Mouse (Mus musculus) intestine, embryonic 14.5 days (tissue): Measurements from ENCODE around the gene Armh2. TPM values are rescaled to one million over a fixed set of nuclear protein-coding genes. Genes with fewer than 3 reads are reported as not detected.

Experiments used
- ATAC-seq: fragments of 200-750 bp; cut with Nextera tagmentation; replicated peaks from 2 replicates; pipeline ENCODE4 v1.8.0; 2017; ENCODE audit warnings: low read depth, moderate number of reproducible peaks, moderate TSS enrichment, moderate library complexity; ENCODE audit not compliant: low FRiP score, low TSS enrichment
- DNase-seq: peaks from one replicate; pipeline ENCODE4 v3.0.0-alpha.2; 2018; ENCODE audit warnings: low spot score
- H3K27ac ChIP-seq: fragments of 300-500 bp; sonication (generic); 2 replicates; pipeline ENCODE4 v1.5.1; 2014; ENCODE audit warnings: low read depth, mild to moderate bottlenecking, control low read depth
- H3K27me3 ChIP-seq: fragments of 300-500 bp; sonication (generic); replicated peaks from 2 replicates; pipeline ENCODE4 v1.6.1; 2014; ENCODE audit warnings: low read length, control low read depth; ENCODE audit not compliant: control insufficient read depth, insufficient read depth
- H3K36me3 ChIP-seq: fragments of 300-500 bp; sonication (generic); 2 replicates; pipeline ENCODE4 v1.6.1; 2014; ENCODE audit warnings: low read length, control low read depth; ENCODE audit not compliant: control insufficient read depth, insufficient read depth
- H3K4me1 ChIP-seq: fragments of 300-500 bp; sonication (generic); replicated peaks from 2 replicates; pipeline ENCODE4 v1.6.1; 2014; ENCODE audit warnings: low read length, control low read depth, mixed read lengths; ENCODE audit not compliant: control insufficient read depth, insufficient read depth
- H3K4me2 ChIP-seq: fragments of 300-500 bp; sonication (generic); 2 replicates; pipeline ENCODE4 v1.6.1; 2014; ENCODE audit warnings: low read length
- H3K4me3 ChIP-seq: fragments of 300-500 bp; sonication (generic); 2 replicates; pipeline ENCODE4 v1.5.1; 2014; ENCODE audit warnings: low read depth, low read length, control low read depth, mixed read lengths
- H3K9ac ChIP-seq: fragments of 300-500 bp; sonication (generic); 2 replicates; pipeline ENCODE4 v1.6.1; 2014; ENCODE audit warnings: mild to moderate bottlenecking, low read length
- H3K9me3 ChIP-seq: fragments of 300-500 bp; sonication (generic); 2 replicates; pipeline ENCODE4 v1.6.1; 2016; ENCODE audit warnings: low read length, control low read depth; ENCODE audit not compliant: control insufficient read depth
- WGBS: fragments of 180-500 bp; shearing (Covaris S2); extraction: QIAGEN DNeasy Blood & Tissue Kit; methylation state at CpG from one replicate; pipeline ENCODE4 v1.1.7; 2014; 5-methylcytosine and 5-hydroxymethylcytosine counted together
- polyA plus RNA-seq: library from polyadenylated mRNA; unstranded; fragments of >200 nt; fragmentation: Nextera tagmentation; extraction: Ambion mirVana; gene quantifications from 2 replicates; pipeline ENCODE4 v1.2.1, GENCODE M21; 2014

Gene Armh2
- polyA plus RNA-seq, 1 experiment from 2014 or later, result not detected

GRCm38 (mm10) chr13:24714360-24714885 is 26.6 kb upstream of the Armh2 start:
- H3K4me1 ChIP-seq, result 0 out of 2 replicates have a peak, but pooled peaks cover 15% of the 10 kb centered on the region
- no peak for DNase-seq
- no peaks in the 10 kb centered on the region for H3K36me3 ChIP-seq
- no peak for ATAC-seq
- 69% methylated on average over 9 of the region's 9 CpGs for WGBS
- H3K4me2 ChIP-seq, result no peak overlapping the region
- H3K9me3 ChIP-seq, result no peaks in the 10 kb centered on the region
- H3K9ac ChIP-seq, result no peak overlapping the region
- H3K27me3 ChIP-seq, result no peaks in the 10 kb centered on the region
- no peak overlapping the region for H3K4me3 ChIP-seq
- 0 out of 2 replicates have a peak overlapping the region, but pooled peaks have one; percentile 18 for H3K27ac ChIP-seq

DNA sequence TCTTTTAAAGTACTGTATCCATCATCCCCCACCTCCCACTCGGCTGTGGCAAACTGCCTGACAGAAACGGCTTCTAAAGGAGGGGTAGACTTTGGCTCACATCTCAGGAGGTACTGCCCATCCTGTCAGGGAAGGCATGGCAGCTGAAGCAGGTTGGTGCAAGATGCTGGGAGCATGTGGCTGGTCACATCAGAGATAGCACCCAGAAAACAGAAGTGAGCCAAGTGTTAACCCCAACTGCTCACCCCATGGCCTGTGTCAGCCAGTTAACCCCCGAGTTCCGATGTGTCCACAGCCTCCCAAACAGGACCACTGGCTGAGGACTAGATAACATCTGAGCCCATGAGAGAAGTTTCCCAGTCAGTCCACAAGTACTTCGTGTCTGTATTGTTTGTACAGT is 25.4 kb upstream of the Armh2 start:
- DNase-seq (no peak), ATAC-seq (no peak)
- no peaks in the 10 kb centered on the region for H3K27me3 ChIP-seq
- H3K9ac ChIP-seq, result no peak overlapping the region
- no peak overlapping the region for H3K4me3 ChIP-seq
- WGBS, result 63% methylated on average over 5 of the region's 5 CpGs
- H3K27ac ChIP-seq, result no peak overlapping the region
- no peaks in the 10 kb centered on the region for H3K36me3 ChIP-seq
- 0 out of 2 replicates have a peak, but pooled peaks cover 15% of the 10 kb centered on the region for H3K4me1 ChIP-seq
- no peaks in the 10 kb centered on the region for H3K9me3 ChIP-seq
- H3K4me2 ChIP-seq, result no peak overlapping the region

- Histone ChIP-seq H3K27me3 (no peaks in the 10 kb centered on the region), H3K4me1 (0 out of 2 replicates have a peak, but pooled peaks cover 15% of the 10 kb centered on the region), H3K9ac (no peak overlapping the region), H3K9me3 (no peaks in the 10 kb centered on the region), H3K4me3 (no peak overlapping the region), H3K27ac (no peak overlapping the region), H3K36me3 (no peaks in the 10 kb centered on the region), H3K4me2 (no peak overlapping the region)
- WGBS, result 48% methylated on average over 9 of the region's 9 CpGs
- DNase-seq, result no peak
- no peak for ATAC-seq
Observed at GRCm38 (mm10) chr13:24716441-24716840, 24.6 kb upstream of the Armh2 start.

DNA sequence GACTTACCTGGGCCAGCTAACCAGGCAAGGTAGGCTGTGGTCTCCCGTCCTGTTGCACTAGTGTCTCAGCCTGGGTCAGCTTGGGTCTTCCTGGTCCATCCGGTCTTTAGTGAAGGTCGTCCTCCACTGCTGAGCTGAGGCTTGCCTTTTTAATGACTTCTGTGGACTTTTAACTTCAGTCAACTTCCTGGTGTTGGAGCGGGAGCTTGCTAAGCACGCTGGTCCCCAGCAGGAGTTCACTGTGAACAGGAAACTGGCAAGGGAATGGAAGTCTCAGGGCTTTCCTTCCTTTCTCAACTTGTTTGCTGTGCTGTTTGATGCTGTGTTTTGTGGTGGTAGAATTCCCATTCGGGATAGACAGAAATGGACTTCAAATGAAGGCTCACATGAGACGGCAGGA is 23.4 kb upstream of the Armh2 start:
- WGBS, result 68% methylated on average over 7 of the region's 7 CpGs
- DNase-seq, result no peak
- Histone ChIP-seq H3K4me2 (no peak overlapping the region), H3K27me3 (no peaks in the 10 kb centered on the region), H3K9me3 (no peaks in the 10 kb centered on the region), H3K36me3 (no peaks in the 10 kb centered on the region), H3K9ac (no peak overlapping the region), H3K27ac (no peak overlapping the region), H3K4me3 (no peak overlapping the region), H3K4me1 (0 out of 2 replicates have a peak, but pooled peaks cover 11% of the 10 kb centered on the region)
- ATAC-seq, result no peak

DNA sequence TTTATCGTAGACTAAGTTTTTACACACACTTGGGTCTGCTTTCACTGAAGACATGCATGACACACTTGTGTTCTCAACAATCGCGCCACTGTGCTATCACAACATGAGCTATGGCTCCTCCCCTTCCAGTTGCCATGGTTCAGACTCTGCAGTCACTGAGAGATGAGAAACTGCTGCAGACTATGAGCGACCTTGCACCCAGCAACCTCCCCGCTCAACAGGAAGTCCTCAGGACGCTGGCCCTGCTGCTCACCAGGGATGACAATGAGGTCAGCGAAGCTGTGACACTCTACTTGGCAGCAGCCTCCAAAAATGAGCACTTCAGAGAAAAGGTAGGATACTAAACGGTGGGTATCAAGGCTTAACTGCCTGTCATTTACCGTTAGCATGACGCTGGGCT is 19.5 kb upstream of the Armh2 start:
- no peak overlapping the region for H3K4me3 ChIP-seq
- H3K27me3 ChIP-seq, result no peaks in the 10 kb centered on the region
- H3K4me2 ChIP-seq, result no peak overlapping the region
- H3K27ac ChIP-seq, result no peak overlapping the region
- H3K36me3 ChIP-seq, result no peaks in the 10 kb centered on the region
- ATAC-seq, result no peak
- H3K9ac ChIP-seq, result no peak overlapping the region
- H3K4me1 ChIP-seq, result no peaks in the 10 kb centered on the region
- H3K9me3 ChIP-seq, result no peaks in the 10 kb centered on the region
- no peak for DNase-seq
- WGBS, result 75% methylated on average over 10 of the region's 10 CpGs

GRCm38 (mm10) chr13:24723699-24724394 is 17.2 kb upstream of the Armh2 start:
- DNase-seq, result no peak
- Histone ChIP-seq H3K4me1 (no peaks in the 10 kb centered on the region), H3K9me3 (no peaks in the 10 kb centered on the region), H3K36me3 (no peaks in the 10 kb centered on the region), H3K27me3 (no peaks in the 10 kb centered on the region), H3K4me3 (no peak overlapping the region), H3K4me2 (no peak overlapping the region), H3K9ac (no peak overlapping the region), H3K27ac (no peak overlapping the region)
- no peak for ATAC-seq
- 66% methylated on average over 8 of the region's 8 CpGs for WGBS

DNA sequence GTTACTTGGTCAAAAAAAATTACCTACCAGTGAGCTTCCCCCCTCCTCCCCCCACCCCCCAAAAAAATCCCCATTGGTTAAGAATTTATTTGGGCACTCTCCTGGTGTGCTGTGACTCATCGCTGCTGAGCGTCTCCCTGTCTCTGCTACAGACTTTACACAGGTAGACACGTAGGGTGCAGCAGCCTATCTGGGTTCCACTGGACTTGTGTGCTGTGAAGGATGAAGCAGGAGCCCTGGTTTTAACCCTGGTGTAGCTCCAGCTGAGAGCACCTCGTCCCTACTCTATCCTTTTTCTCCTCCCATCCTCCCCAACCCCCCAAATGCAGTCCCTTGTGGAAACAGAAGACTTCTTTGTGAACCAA is 16.7 kb upstream of the Armh2 start:
- Histone ChIP-seq H3K27me3 (no peaks in the 10 kb centered on the region), H3K36me3 (no peaks in the 10 kb centered on the region), H3K27ac (no peak overlapping the region), H3K4me3 (no peak overlapping the region), H3K9ac (no peak overlapping the region), H3K4me1 (no peaks in the 10 kb centered on the region), H3K4me2 (no peak overlapping the region), H3K9me3 (no peaks in the 10 kb centered on the region)
- 62% methylated on average over 4 of the region's 4 CpGs for WGBS
- ATAC-seq (no peak), DNase-seq (no peak)

GRCm38 (mm10) chr13:24729128-24729527 is 11.9 kb upstream of the Armh2 start:
- DNase-seq (no peak), ATAC-seq (no peak)
- Histone ChIP-seq H3K36me3 (no peaks in the 10 kb centered on the region), H3K27me3 (no peaks in the 10 kb centered on the region), H3K4me3 (no peak overlapping the region), H3K9ac (no peak overlapping the region), H3K9me3 (no peaks in the 10 kb centered on the region), H3K27ac (no peak overlapping the region), H3K4me1 (no peaks in the 10 kb centered on the region), H3K4me2 (no peak overlapping the region)
- WGBS, result 92% methylated on average over 5 of the region's 5 CpGs

- DNase-seq (no peak), ATAC-seq (0 out of 2 replicates have a peak, but pooled peaks have one; percentile 5)
- 81% methylated on average over 5 of the region's 5 CpGs for WGBS
- Histone ChIP-seq H3K4me2 (no peak overlapping the region), H3K27me3 (no peaks in the 10 kb centered on the region), H3K36me3 (no peaks in the 10 kb centered on the region), H3K4me3 (no peak overlapping the region), H3K4me1 (no peaks in the 10 kb centered on the region), H3K9me3 (no peaks in the 10 kb centered on the region), H3K27ac (no peak overlapping the region), H3K9ac (no peak overlapping the region)
Observed at GRCm38 (mm10) chr13:24734502-24734901, 6.5 kb upstream of the Armh2 start.
